Mouse (Mus musculus): ENCODE data around the gene Sart3. TPM values are rescaled to one million over a fixed set of nuclear protein-coding genes. Genes with fewer than 3 reads are reported as not detected.

Sart3 gene
- total RNA-seq, 1 experiment: 78.0 TPM

DNA sequence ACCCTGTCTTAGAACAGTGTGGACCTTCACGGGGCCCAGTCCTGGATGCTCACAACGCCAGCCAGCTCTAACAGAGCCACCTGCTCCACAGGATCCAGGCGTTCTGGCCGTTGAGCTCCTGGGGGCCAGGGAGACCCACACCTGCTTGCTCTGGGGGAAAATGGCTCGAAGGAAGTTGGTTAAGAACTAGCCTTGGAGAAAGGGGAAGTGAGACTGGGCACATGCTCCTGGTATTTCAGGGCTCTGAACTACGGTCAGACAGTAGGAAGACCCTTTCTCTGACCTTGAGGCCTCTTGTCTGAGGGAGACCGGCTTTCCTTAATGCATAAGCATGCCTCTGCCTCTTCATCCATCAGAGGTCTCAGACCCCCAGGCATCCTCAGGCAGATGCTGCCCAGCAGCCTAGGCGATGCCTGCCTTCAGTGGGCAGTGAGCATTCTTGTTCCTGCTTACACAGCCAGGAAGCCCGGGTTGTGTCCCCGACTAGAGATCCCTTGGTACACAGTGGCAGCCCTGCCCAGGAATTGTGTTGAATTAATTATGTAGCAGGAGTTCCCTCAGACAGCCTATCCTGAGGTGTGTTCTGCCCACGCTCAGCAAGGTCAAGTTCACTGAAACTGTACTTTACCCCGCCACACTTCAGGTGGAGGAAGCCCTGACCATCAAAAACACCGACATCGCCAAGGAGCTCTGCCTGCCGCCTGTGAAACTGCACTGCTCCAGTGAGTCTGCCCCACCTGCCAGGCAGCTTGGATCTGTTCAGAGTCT, 4.0 kb upstream of the Sart3 start:
- H3K27ac ChIP-seq (ENCODE audit: insufficient read depth, low read depth, low read length, poor library complexity, severe bottlenecking): no peak overlapping the region
- in situ Hi-C loops (cut with MboI; ENCODE audit: low sequenced_read_pairs in 2 of 2, unreplicated experiment in 2 of 2): loop anchor here in 1 of 2 experiments (5.0 kb wide), 1 partner anchor 36 kb away; no protein-coding TSS in a partner anchor
- peaks cover 0 to 2% of the 10 kb centered on the region in 2 experiments; a peak in 2 of 4 replicates for H3K4me1 ChIP-seq (ENCODE audit: control insufficient read depth in 2 of 2, insufficient read depth in 2 of 2, low read length in 2 of 2, poor library complexity in 1 of 2)
- no peak for DNase-seq (ENCODE audit: low read depth, low spot score)
- peaks cover 21% of the 10 kb centered on the region for H3K36me3 ChIP-seq (ENCODE audit: control insufficient read depth, insufficient read depth, low read length, poor library complexity, severe bottlenecking)
- H3K9me3 ChIP-seq (ENCODE audit: control insufficient read depth, insufficient read depth, low read depth, low read length): no peaks in the 10 kb centered on the region
- no peak overlapping the region for H3K4me3 ChIP-seq (ENCODE audit: insufficient read depth in 1 of 2, low read depth in 1 of 2, low read length in 2 of 2, poor library complexity in 1 of 2, severe bottlenecking in 1 of 2)
- TF ChIP-seq HCFC1 (IDR thresholded peaks at IDR 0.05; ENCODE audit: borderline replicate concordance, insufficient read depth, low read length) (no peak), CHD2 (IDR thresholded peaks at IDR 0.05; ENCODE audit: low read depth, low read length) (no peak)
- H3K9ac ChIP-seq (ENCODE audit: insufficient read depth, low read depth, low read length, poor library complexity, severe bottlenecking): no peak overlapping the region

DNA sequence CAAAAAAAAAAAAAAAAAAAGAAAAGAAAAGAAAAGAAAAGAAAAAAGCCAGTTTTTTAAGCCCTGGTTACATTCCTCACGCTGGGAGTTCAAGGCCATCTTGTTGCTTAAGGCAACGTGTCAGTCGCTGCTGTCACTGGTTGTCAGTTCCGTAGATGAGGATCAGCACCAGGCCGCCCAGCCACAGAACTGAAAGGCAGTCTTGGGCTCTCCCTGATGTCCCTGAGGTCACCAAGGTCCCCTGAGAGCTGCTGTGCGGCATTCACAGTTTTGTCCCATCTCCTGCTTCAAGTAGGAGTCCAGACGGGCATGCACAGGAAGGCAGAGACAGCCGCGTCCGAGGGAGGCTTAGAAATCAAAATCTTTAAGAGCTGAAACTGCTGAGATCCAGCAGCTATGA, 3.3 kb upstream of the Sart3 start:
- Histone ChIP-seq H3K4me3 (ENCODE audit: insufficient read depth in 1 of 2, low read depth in 1 of 2, low read length in 2 of 2, poor library complexity in 1 of 2, severe bottlenecking in 1 of 2) (no peak overlapping the region), H3K27ac (ENCODE audit: insufficient read depth, low read depth, low read length, poor library complexity, severe bottlenecking) (no peak overlapping the region), H3K9ac (ENCODE audit: insufficient read depth, low read depth, low read length, poor library complexity, severe bottlenecking) (no peak overlapping the region), H3K9me3 (ENCODE audit: control insufficient read depth, insufficient read depth, low read depth, low read length) (no peaks in the 10 kb centered on the region), H3K4me1 (ENCODE audit: control insufficient read depth in 2 of 2, insufficient read depth in 2 of 2, low read length in 2 of 2, poor library complexity in 1 of 2) (peaks cover 0 to 2% of the 10 kb centered on the region in 2 experiments; a peak in 2 of 4 replicates), H3K36me3 (ENCODE audit: control insufficient read depth, insufficient read depth, low read length, poor library complexity, severe bottlenecking) (peaks cover 21% of the 10 kb centered on the region)
- no peak for DNase-seq (ENCODE audit: low read depth, low spot score)
- in situ Hi-C loops (cut with MboI; ENCODE audit: low sequenced_read_pairs in 2 of 2, unreplicated experiment in 2 of 2): loop anchor here in 1 of 2 experiments (5.0 kb wide), 1 partner anchor 37 kb away; no protein-coding TSS in a partner anchor
- TF ChIP-seq ZC3H11A (IDR thresholded peaks at IDR 0.05; ENCODE audit: borderline replicate concordance, low read depth, low read length): no peak
- TF ChIP-seq MAFK (IDR thresholded peaks at IDR 0.05; ENCODE audit: insufficient read depth, low read depth, low read length): no peak
- no peak for TF ChIP-seq HCFC1 (IDR thresholded peaks at IDR 0.05; ENCODE audit: borderline replicate concordance, insufficient read depth, low read length)
- no peak for TF ChIP-seq ZNF384 (IDR thresholded peaks at IDR 0.05; ENCODE audit: low read depth, low read length)
- TF ChIP-seq CHD2 (IDR thresholded peaks at IDR 0.05; ENCODE audit: low read depth, low read length): no peak

DNA sequence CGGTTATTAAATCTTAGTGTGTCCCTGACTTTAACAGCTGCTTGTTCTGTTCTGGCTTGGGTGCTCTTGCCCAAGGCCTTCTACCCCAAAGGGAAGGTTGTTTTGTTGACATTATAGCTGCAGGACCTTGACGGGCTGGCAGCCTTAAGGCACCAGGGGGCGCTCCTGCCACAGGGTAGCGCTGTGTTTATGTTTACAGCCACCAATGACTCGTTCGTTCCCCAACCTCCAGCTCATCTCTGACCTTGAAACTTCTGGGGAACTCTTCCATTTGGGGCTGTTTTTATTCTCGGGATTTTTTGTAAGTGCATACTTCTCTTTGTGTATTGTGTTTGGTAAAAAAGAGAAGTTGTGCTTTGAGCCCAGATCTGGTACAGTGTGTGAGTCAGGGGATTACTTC, 1.4 kb upstream of the Sart3 start:
- peaks cover 26% of the 10 kb centered on the region for H3K36me3 ChIP-seq (ENCODE audit: control insufficient read depth, insufficient read depth, low read length, poor library complexity, severe bottlenecking)
- H3K4me1 ChIP-seq (ENCODE audit: control insufficient read depth in 2 of 2, insufficient read depth in 2 of 2, low read length in 2 of 2, poor library complexity in 1 of 2): peaks cover 2% of the 10 kb centered on the region in 2 experiments; a peak in 3 of 4 replicates
- peak; percentile 75 for DNase-seq (ENCODE audit: low read depth, low spot score)
- no peak for TF ChIP-seq ZNF384 (IDR thresholded peaks at IDR 0.05; ENCODE audit: low read depth, low read length)
- TF ChIP-seq HCFC1 (IDR thresholded peaks at IDR 0.05; ENCODE audit: borderline replicate concordance, insufficient read depth, low read length): 0 out of 2 replicates have a peak, but pooled peaks have one; percentile 36
- no peak for TF ChIP-seq MAFK (IDR thresholded peaks at IDR 0.05; ENCODE audit: insufficient read depth, low read depth, low read length)
- no peak for TF ChIP-seq CHD2 (IDR thresholded peaks at IDR 0.05; ENCODE audit: low read depth, low read length)
- peak; percentile 84 for TF ChIP-seq ZC3H11A (IDR thresholded peaks at IDR 0.05; ENCODE audit: borderline replicate concordance, low read depth, low read length)
- H3K9me3 ChIP-seq (ENCODE audit: control insufficient read depth, insufficient read depth, low read depth, low read length): no peaks in the 10 kb centered on the region
- peak overlapping the region; percentile 80 to 97; a peak in 3 of 4 replicates for H3K4me3 ChIP-seq (ENCODE audit: insufficient read depth in 1 of 2, low read depth in 1 of 2, low read length in 2 of 2, poor library complexity in 1 of 2, severe bottlenecking in 1 of 2)
- in situ Hi-C loops (cut with MboI; ENCODE audit: low sequenced_read_pairs in 2 of 2, unreplicated experiment in 2 of 2): no loop called here
- 0 out of 2 replicates have a peak overlapping the region, but pooled peaks have one; percentile 83 for H3K9ac ChIP-seq (ENCODE audit: insufficient read depth, low read depth, low read length, poor library complexity, severe bottlenecking)
- H3K27ac ChIP-seq (ENCODE audit: insufficient read depth, low read depth, low read length, poor library complexity, severe bottlenecking): no peak overlapping the region

DNA sequence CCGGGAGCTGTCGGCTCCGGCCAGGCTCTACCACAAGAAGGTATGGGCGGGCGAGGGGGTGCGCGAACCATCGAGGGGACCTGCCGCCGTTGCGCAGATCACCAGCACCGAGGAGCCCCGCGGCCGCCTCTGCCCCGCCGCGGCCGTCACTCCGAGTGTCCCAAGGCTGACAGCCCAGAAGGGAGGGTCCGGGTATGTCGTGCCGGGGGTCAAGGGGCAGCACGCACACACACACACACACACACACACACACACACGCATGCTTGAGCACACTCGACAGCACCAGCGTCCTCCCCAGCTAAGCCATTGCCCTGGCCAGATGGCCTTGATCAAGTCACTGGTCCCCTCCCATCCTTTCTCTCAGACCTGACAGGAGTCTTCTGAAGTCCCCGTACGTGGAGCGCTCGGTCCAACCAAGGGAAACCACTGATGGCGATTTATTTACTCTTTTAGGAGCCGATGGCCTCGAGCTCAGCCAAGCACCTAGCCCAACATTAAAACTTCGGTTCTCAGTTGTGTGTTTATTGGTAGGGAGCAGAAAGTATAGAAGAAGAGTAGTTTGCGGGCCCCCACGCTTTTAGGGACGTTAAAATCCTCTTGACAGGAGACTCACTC, 702 bp upstream of the Sart3 start:
- DNase-seq (ENCODE audit: low read depth, low spot score): no peak
- no peaks in the 10 kb centered on the region for H3K9me3 ChIP-seq (ENCODE audit: control insufficient read depth, insufficient read depth, low read depth, low read length)
- TF ChIP-seq CHD2 (IDR thresholded peaks at IDR 0.05; ENCODE audit: low read depth, low read length) (no peak), ZC3H11A (IDR thresholded peaks at IDR 0.05; ENCODE audit: borderline replicate concordance, low read depth, low read length) (no peak), MAFK (IDR thresholded peaks at IDR 0.05; ENCODE audit: insufficient read depth, low read depth, low read length) (no peak), ZNF384 (IDR thresholded peaks at IDR 0.05; ENCODE audit: low read depth, low read length) (no peak), HCFC1 (IDR thresholded peaks at IDR 0.05; ENCODE audit: borderline replicate concordance, insufficient read depth, low read length) (no peak)
- peaks cover 32% of the 10 kb centered on the region for H3K36me3 ChIP-seq (ENCODE audit: control insufficient read depth, insufficient read depth, low read length, poor library complexity, severe bottlenecking)
- peak overlapping the region; percentile 80 to 97 for H3K4me3 ChIP-seq (ENCODE audit: insufficient read depth in 1 of 2, low read depth in 1 of 2, low read length in 2 of 2, poor library complexity in 1 of 2, severe bottlenecking in 1 of 2)
- in situ Hi-C loops (cut with MboI; ENCODE audit: low sequenced_read_pairs in 2 of 2, unreplicated experiment in 2 of 2): no loop called here
- H3K27ac ChIP-seq (ENCODE audit: insufficient read depth, low read depth, low read length, poor library complexity, severe bottlenecking): no peak overlapping the region
- H3K9ac ChIP-seq (ENCODE audit: insufficient read depth, low read depth, low read length, poor library complexity, severe bottlenecking): peak overlapping the region; percentile 83
- peaks cover 2 to 4% of the 10 kb centered on the region in 2 experiments; a peak in 3 of 4 replicates for H3K4me1 ChIP-seq (ENCODE audit: control insufficient read depth in 2 of 2, insufficient read depth in 2 of 2, low read length in 2 of 2, poor library complexity in 1 of 2)

All from ES-E14 (cell line).